Mouse (Mus musculus) B cell, adult (primary cell): Measurements from ENCODE around the gene Gm7324. TPM values are rescaled to one million over a fixed set of nuclear protein-coding genes. Genes with fewer than 3 reads are reported as not detected.

Source experiments
- total RNA-seq: library from RNA; stranded (reverse); gene quantifications from 4 replicates; pipeline ENCODE4 v1.2.4, GENCODE M21; 2023; ENCODE audit not compliant: inconsistent age

Gene Gm7324
- total RNA-seq, result 1.1 to 2.1 TPM (median 1.6 TPM) in 4 replicates

DNA sequence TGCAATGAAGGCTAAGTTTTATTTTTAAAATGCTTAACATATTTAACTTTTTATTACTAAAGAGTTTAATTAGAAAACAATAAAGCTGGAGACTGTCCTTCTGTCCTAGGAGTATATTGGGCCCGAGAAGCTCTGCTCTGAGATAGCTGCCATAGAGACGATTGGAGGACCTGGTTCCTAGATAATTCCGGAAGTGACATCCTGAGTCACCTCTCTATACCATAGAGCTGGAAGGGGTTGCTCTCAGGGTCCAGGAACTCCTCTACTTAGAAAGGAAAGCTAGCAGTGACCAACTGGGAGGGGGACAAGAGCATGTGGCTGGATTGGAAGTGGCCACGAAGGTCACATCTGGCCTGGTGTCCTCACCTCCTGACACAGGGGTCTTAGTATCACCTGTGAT is at the start of gene Gm7324:
Gene Gm7324, plus strand, starts transcription at position 208 of the 400 bp plus-strand sequence.

DNA sequence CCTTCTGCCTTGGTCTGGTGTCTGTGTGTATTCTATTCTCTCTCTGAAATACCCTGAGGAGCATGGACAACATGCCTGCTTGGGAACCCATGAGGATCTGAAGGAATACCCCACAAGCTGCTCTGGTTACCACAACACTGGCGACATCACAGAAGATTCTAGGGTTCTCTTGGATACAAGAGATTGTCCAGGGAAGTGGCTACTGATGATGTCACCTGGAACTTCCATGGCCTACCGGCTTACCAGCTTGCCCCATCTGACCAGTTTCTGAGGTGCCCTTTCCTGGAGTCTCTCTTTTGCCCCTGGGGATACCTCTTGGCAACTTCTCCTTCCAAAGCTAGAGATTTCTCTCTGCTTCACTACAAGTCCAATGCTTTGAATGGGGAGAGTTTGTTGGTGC is 20.5 kb upstream of the Gm7324 start, which contains the start of gene Gm8165:
Gene Gm8165, minus strand, starts transcription at position 101 of the 400 bp plus-strand sequence.

DNA sequence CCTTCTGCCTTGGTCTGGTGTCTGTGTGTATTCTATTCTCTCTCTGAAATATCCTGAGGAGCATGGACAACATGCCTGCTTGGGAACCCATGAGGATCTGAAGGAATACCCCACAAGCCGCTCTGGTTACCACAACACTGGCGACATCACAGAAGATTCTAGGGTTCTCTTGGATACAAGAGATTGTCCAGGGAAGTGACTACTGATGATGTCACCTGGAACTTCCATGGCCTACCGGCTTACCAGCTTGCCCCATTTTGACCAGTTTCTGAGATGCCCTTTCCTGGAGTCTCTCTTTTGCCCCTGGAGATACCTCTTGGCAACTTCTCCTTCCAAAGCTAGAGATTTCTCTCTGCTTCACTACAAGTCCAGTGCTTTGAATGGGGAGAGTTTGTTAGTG is 29.8 kb downstream of the Gm7324 start, which contains the start of gene Gm16506:
Gene Gm16506, minus strand, starts transcription at position 101 of the 400 bp plus-strand sequence.

DNA sequence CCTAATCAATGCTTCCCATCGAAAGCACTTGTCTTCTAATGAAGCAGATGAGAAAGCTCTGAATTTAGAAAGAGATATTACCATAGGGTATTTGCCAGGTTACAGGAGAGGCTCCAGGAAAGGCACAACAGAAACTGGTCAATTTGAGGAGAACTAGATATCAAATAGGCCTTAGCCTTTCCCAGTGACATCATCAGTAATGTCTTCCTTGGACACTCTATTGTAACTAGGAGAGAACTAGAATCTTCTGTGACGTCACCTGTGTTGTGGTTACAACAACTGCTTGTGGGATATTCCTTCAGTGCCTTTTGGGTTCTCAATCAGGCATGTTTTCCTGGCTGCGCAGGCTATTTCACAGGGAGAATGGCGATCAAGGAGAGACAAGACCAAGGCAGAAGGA is 49.9 kb downstream of the Gm7324 start, which contains the start of gene Gm6526:
Gene Gm6526, plus strand, starts transcription at position 301 of the 400 bp plus-strand sequence.

Other genes starting within 250 kb of the Gm7324 start
- not detected in 4 replicates for gene Gm5799, start 154.3 kb upstream of the Gm7324 start, total RNA-seq
- not detected in 4 replicates for gene Gm17654, start 118.7 kb upstream of the Gm7324 start, total RNA-seq
- not detected in 4 replicates for gene Gm10375, start 89.8 kb upstream of the Gm7324 start, total RNA-seq
- gene Gm8165, start 20.6 kb upstream of the Gm7324 start, total RNA-seq, result not detected in 4 replicates
- gene Gm16506, start 29.7 kb downstream of the Gm7324 start, total RNA-seq, result not detected in 4 replicates
- not detected in 4 replicates for gene Gm6526, start 50.0 kb downstream of the Gm7324 start, total RNA-seq
- not detected in 4 replicates for gene Gm8180, start 86.9 kb downstream of the Gm7324 start, total RNA-seq
- not detected in 4 replicates for gene Ear1, start 177.7 kb downstream of the Gm7324 start, total RNA-seq
- not detected in 4 replicates for gene Ear10, start 225.7 kb downstream of the Gm7324 start, total RNA-seq
- gene Gm8113, start 227.6 kb downstream of the Gm7324 start, total RNA-seq, result not detected in 4 replicates